Mouse (Mus musculus) R1 (cell line): ENCODE measurements around the gene Samhd1.
A peak's percentile ranks its signal among the peaks of the same experiment; 100 is the strongest.
"Not testable (repeated sequence)": the region's sequence is repeated elsewhere in the genome, so short reads cannot be mapped to it uniquely, and the experiment has no call there.

ENCODE experiments used
- DNase-seq: peaks from one replicate; pipeline ENCODE4 v3.0.0-alpha.2; 2018; ENCODE audit warnings: low read depth, low spot score

The Samhd1 gene

DNA sequence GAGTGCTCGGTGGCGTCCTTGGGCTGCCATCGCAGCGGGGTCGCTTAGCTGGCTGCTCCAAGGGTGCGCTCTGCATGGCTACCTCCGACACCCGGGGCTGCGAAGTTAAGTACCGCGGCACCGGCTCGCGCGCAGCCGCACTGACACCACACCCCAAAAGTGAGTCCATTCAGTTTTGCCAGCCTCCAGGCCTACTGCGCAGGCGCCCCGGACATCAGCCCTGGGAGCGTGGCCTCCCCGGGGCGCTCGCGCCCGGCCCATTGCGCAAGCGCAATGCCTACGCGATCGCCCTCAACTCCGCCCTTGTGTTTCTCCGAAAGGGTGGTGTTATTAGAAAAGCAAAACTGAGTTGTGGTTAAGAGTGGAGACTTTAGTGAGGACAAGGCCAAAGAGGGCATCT is at the start of gene Samhd1:
Samhd1 (minus strand) TSS at position 252 of the 400 bp plus-strand sequence.
- DNase-seq: peak; percentile 94

DNA sequence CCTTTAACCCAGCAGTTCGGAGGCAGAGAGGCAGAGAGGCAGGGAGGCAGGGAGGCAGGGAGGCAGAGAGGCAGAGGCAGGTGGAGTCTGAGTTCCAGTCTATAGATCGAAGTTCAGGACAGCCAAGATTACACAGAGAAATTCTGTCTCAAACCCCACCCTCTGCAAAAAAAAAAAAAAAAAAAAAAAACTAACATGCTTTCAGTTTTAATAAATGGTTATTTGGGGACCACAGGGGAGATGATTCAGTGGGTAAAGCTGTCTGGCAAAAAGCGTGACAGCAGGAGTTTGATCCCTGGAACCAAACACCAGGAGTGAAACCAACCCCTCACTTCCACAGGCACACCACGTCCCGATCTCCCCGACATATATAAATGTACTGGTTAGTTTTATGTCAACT is 43.1 kb upstream of the Samhd1 start:
- DNase-seq: no peak

DNA sequence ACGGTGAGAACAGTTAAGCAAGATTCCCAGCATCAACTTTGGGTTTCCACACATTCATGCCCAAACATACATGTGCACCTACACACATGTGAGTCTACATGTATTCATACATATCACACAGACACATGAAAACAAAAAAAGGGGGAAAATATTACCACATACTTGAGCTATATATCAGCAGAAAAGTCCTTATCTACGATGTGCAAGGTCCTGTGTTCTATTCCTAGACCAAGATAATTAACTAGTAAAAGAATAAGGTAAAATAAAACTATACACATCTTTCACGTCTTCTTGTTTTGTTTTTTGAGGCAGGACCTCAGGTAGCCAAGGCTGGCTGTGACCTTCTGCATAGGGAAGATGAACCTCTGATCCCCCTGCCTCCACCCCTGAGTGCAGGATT is 41.2 kb upstream of the Samhd1 start:
- no peak for DNase-seq

GRCm38 (mm10) chr2:157174416-157174815 is 39.4 kb upstream of the Samhd1 start:
- no peak for DNase-seq

- no peak for DNase-seq
Measured at GRCm38 (mm10) chr2:157173555-157173954, 38.5 kb upstream of the Samhd1 start.

GRCm38 (mm10) chr2:157172984-157173383 is 37.9 kb upstream of the Samhd1 start:
- DNase-seq: no peak

- no peak for DNase-seq
Measured at GRCm38 (mm10) chr2:157170626-157171025, 35.6 kb upstream of the Samhd1 start.

DNA sequence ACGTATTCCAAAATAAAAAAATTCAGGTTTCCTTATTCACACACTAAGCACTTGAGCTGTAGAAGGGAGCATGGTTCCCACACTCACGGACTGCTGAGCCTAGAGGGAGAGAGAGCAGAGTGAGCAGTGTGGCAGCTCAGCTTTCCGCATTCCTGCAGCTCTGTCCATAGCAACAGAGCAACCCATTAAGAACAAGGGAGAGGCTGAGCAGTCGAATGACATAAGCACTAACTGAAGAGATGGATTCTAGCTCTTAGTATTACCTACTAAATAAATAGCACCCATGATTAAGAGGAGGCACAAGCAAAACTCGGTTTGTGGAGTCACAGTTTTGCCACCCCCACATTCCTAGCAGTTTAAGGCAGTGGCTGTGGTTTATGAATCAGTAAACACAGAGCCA is 35.1 kb upstream of the Samhd1 start:
- DNase-seq: peak; percentile 19

DNA sequence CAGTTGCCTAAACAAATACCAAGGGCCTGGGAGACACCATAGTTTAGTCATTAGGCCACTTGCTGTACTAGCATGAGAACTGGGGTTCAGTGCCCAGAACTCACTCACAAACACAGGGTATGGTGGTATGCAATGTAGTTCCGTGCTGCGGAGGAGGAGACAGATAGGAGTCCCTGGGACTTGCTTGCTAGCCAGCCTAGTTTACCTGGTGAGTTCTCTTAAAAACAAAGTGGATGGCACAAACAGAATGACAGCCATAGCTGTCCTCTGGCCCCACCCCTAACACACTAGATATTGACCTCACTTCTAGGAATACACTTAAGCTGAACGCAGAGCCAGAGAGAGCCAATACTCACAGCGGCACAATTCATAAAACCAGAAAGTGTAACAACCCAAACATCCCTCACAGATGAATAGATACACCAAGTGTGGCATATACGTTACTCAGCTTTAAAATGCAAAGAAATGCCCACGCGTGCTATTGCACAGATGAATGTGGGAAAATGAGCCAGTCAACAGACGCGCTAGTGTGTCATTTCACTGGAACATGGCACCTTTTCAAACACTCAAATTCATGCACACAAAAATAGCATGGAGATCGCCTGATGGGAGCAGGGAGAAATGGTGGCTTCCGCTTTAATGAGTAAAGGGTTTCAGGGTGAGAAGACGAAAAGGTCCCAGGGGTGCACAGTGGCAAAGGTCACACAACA is 31.5 kb upstream of the Samhd1 start:
- DNase-seq: no peak

GRCm38 (mm10) chr2:157165312-157166224 is 30.5 kb upstream of the Samhd1 start:
- not testable (repeated sequence) for DNase-seq

- no peak for DNase-seq
Measured at GRCm38 (mm10) chr2:157164101-157164500, 29.0 kb upstream of the Samhd1 start.

DNA sequence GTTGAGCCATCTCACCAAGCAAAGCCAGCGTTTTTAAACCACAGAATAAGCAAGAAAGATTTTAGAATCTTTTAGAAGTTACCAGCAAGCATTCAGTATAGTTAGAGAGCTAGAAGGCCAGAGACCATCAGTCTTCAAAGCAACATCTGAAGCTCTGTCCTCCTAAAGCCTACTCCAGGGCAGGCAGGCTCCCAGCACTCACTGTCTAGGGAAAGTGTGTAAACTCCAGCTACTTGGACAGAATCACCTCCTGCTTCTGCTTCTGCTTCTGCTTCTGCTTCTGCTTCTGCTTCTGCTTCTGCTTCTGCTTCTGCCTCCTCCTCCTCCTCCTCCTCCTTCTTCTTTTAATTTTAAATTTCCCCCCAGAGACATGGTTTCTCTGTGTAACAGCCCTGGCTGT is 21.0 kb upstream of the Samhd1 start:
- no peak for DNase-seq

GRCm38 (mm10) chr2:157153235-157153634 is 18.2 kb upstream of the Samhd1 start:
- DNase-seq: no peak

- DNase-seq: peak; percentile 53
Measured at GRCm38 (mm10) chr2:157148417-157148816, 13.4 kb upstream of the Samhd1 start.

DNA sequence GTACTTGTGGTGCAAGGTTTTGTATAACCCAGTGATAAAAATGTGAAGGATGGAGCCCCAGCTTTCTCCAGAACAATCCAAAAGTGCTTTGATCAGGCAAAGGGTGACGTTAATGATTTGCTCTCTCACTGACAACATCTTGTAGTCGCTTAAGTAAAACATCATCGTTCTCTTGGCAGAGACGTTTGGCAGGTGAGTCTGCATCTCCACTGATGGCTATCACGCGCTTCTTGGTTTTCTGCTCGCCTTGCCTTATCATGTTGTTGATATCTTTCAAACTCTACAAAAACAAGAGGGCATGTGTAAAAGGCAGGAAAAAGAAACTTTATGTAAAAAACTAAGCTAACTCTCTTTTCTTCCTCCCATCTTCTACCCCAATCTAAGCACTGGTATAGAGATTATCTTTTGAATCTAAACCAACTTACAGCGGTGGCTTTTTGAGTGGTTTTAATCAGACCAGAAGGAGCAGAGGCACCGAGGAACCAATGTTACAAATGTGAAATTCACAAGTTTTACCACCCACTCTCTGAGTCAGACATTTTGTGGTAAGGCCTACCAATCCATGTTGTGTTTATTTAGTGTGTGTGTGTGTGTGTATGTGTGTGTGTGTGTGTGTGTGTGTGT is 12.4 kb upstream of the Samhd1 start:
- no peak for DNase-seq

DNA sequence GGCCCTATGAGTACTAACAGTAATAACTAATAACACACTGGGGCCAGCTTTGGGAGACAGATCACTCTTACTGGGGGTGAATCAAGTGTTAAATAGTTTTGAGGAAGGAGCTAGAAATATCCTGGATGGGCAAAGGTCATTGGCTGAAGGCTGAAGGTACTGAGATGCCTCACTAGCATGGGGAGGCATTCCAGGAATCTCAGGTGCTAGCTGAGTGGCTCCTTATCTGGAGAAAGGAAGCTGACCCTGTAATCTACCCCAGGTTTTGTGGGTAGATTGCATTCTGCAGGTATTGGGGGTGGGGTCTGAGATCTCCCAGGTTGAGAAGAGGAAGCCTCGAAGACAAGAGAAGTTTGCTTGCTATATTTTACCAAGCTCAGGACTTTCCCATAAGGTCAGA is 10.1 kb upstream of the Samhd1 start:
- DNase-seq: no peak

DNA sequence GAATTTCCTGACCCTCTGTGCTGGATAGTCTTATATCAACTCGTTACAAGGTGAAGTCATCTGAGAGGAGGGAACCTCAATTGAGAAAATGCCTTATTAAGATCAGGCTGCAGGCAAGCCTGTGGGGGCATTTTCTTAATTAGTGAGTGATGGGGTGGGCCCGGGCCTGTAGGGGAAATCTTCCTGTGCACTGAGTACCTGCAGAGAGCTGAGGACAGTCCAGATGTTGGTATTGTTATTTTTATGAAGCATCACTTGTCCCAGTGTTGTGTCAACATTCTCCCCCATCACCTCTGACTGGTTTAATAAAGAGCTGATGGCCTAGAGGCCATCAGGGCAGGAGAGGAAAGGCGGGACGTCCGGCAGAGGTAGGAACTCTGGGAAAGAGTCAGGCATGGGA is 9.1 kb upstream of the Samhd1 start:
- DNase-seq: peak; percentile 10

GRCm38 (mm10) chr2:157141962-157142361 is 6.9 kb upstream of the Samhd1 start:
- no peak for DNase-seq

GRCm38 (mm10) chr2:157139251-157139802 is 4.3 kb upstream of the Samhd1 start:
- DNase-seq: no peak

DNA sequence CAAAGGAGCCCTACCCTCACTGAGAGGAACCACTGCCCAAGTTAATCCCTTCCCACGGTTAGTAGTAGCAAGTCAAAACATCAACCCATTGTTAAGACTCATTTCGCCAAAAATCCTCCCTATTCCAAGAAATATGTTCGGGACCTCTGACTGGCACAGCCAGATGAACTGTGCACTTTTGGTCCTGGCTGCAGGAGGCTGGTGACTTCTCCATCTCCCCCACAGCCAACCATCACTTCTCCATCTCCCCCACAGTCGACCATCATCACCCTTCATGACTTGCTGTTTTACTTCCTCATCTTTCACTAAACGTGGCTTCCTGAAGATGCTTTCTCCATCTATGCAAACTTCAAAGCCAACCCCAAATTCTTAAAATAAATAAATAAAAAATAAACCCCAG is 3.7 kb upstream of the Samhd1 start:
- DNase-seq: no peak

GRCm38 (mm10) chr2:157137959-157138731 is 3.1 kb upstream of the Samhd1 start:
- DNase-seq: no peak
